Comparison of ENCODE assay signal across 9 mouse cellular contexts in the genomic region with DNA sequence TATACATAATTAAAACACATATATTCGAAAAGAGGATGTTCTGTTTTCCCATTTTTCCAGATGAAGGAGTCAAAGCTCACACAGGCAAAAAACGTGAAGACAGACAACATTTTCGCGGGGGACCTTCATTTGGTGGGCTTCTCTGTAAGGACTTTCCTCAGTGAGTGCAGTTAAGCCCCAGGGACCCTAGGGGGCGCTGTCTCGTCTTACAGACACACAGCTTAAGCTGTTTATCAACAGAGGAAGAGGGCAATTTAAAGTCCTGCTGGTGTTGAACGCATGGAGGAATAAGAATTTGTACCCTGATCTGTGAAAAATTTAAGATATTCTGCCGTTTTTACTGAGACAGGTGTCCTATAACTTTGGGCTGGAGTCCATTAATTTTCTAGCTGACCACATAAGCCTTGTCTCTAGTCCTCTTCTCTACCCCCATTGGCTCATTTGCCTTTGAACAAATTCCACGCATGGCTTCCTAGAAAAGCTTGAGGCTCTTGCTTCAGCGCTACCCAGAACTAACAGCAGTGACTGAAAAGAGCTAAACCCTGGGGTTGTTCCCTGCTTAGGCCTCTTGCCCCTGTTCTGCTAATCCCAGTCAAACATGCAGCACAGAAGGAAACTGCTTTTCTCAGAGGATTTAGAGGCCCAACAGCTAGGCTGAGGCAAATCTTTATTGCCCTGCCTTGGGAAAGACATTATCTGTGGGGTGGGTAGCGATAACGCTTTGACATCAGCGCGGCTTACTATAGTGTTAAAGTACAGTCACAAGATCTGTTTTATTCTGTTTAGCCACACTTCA.
DNase-seq lines count a peak whose midpoint lies in the region; ATAC-seq and TF ChIP-seq lines count a peak whose summit lies in the region.
"Had no signal": no experiment of that assay in that cellular context is flagged by ENCODE, and none has a peak within 500 bp of the region (broad histone marks: within the 10 kb centered on the region; RNA-seq: fewer than 3 reads in every experiment).

No protein-coding gene starts in this region.

- H3K4me1 ChIP-seq in ES-E14 (ENCODE audit: control insufficient read depth in 2 of 2, insufficient read depth in 2 of 2, low read length in 2 of 2, poor library complexity in 1 of 2) = no peaks in the 10 kb centered on the region
- H3K4me1 ChIP-seq in embryonic facial prominence, embryonic 10.5 days = no peaks in the 10 kb centered on the region
- no peaks in the 10 kb centered on the region for H3K4me1 ChIP-seq in lung, embryonic 14.5 days (ENCODE audit: insufficient read depth)

- 74% methylated on average over 14 of the region's 14 CpGs for WGBS in embryonic facial prominence, embryonic 10.5 days
- WGBS in lung, embryonic 14.5 days = 74% methylated on average over 14 of the region's 14 CpGs

- peaks cover 2% of the 10 kb centered on the region; the same call in 1 of the 2 replicates for H3K9me3 ChIP-seq in ES-E14 (ENCODE audit: control insufficient read depth, insufficient read depth, low read depth, low read length)
- H3K9me3 ChIP-seq in embryonic facial prominence, embryonic 10.5 days = peaks cover 3% of the 10 kb centered on the region; the same call in 1 of the 2 replicates
- H3K9me3 ChIP-seq in lung, embryonic 14.5 days (ENCODE audit: low read depth, low read length) = peaks cover 4% of the 10 kb centered on the region; the same call in 1 of the 2 replicates

- no peak overlapping the region for H3K4me3 ChIP-seq in gastrocnemius, adult 2 months
- no peak overlapping the region for H3K4me3 ChIP-seq in ES-E14 (ENCODE audit: insufficient read depth in 1 of 2, low read depth in 1 of 2, low read length in 2 of 2, poor library complexity in 1 of 2, severe bottlenecking in 1 of 2)
- no peak overlapping the region for H3K4me3 ChIP-seq in embryonic facial prominence, embryonic 10.5 days
- H3K4me3 ChIP-seq in lung, embryonic 14.5 days (ENCODE audit: low read depth, low read length) = no peak overlapping the region
- H3K4me3 ChIP-seq: heart, embryonic 13.5 days had no signal

- H3K27ac ChIP-seq in gastrocnemius, adult 2 months = no peak overlapping the region
- no peak overlapping the region for H3K27ac ChIP-seq in ES-E14 (ENCODE audit: insufficient read depth, low read depth, low read length, poor library complexity, severe bottlenecking)
- no peak overlapping the region for H3K27ac ChIP-seq in embryonic facial prominence, embryonic 10.5 days (replicated peaks)
- H3K27ac ChIP-seq in lung, embryonic 14.5 days (ENCODE audit: low read depth) = no peak overlapping the region
- H3K27ac ChIP-seq: heart, embryonic 13.5 days had no signal

- in situ Hi-C loops in ES-E14 (cut with MboI; ENCODE audit: low sequenced_read_pairs in 2 of 2, unreplicated experiment in 2 of 2) = no loop called here

- intact Hi-C loops in gastrocnemius, adult 2 months (cut with DNase I) = no loop called here

- H3K27me3 ChIP-seq in embryonic facial prominence, embryonic 10.5 days (replicated peaks; ENCODE audit: low read depth, poor library complexity, severe bottlenecking) = no peaks in the 10 kb centered on the region
- no peaks in the 10 kb centered on the region for H3K27me3 ChIP-seq in lung, embryonic 14.5 days (ENCODE audit: insufficient read depth, low read length)
- H3K27me3 ChIP-seq: heart, embryonic 13.5 days had no signal

- TF ChIP-seq CTCF in gastrocnemius, adult 2 months (IDR thresholded peaks at IDR 0.05) = peak; percentile 55
- peak; percentile 56 for TF ChIP-seq CTCF in lung, embryonic 14.5 days (IDR thresholded peaks at IDR 0.05; ENCODE audit: low read depth)

- no peaks in the 10 kb centered on the region for H3K36me3 ChIP-seq in ES-E14 (ENCODE audit: control insufficient read depth, insufficient read depth, low read length, poor library complexity, severe bottlenecking)
- no peaks in the 10 kb centered on the region for H3K36me3 ChIP-seq in embryonic facial prominence, embryonic 10.5 days (replicated peaks)
- no peaks in the 10 kb centered on the region for H3K36me3 ChIP-seq in lung, embryonic 14.5 days (ENCODE audit: insufficient read depth)
- H3K36me3 ChIP-seq: heart, embryonic 13.5 days had no signal

- DNase-seq in gastrocnemius, adult 2 months = peak; percentile 24
- no peak for DNase-seq in gastrocnemius, adult 8-10 months (ENCODE audit: low spot score in 2 of 2)
- DNase-seq in ES-E14 (ENCODE audit: low read depth, low spot score) (peak; percentile 17), MN1 (ENCODE audit: low spot score) (no peak)
- DNase-seq in embryonic facial prominence, embryonic 10.5 days (ENCODE audit: low spot score) = peak; percentile 55
- peak; percentile 66 for DNase-seq in lung, embryonic 14.5 days
- DNase-seq in testis, postnatal 14 days (ENCODE audit: low spot score) = peak; percentile 42
- DNase-seq in frontal cortex, postnatal 36 days (ENCODE audit: low spot score in 2 of 2) = no peak

- H3K9ac ChIP-seq in ES-E14 (ENCODE audit: insufficient read depth, low read depth, low read length, poor library complexity, severe bottlenecking) = no peak overlapping the region
- no peak overlapping the region for H3K9ac ChIP-seq in lung, embryonic 14.5 days
- H3K9ac ChIP-seq: heart, embryonic 13.5 days had no signal

- no peak overlapping the region for H3K4me2 ChIP-seq in lung, embryonic 14.5 days
- H3K4me2 ChIP-seq: heart, embryonic 13.5 days had no signal

- no peak for ATAC-seq in lung, embryonic 14.5 days (ENCODE audit: insufficient read depth)

TF ChIP-seq in ES-E14, 5 proteins besides CTCF, POLR2A, EP300 and RAD21:
- TF ChIP-seq ZC3H11A (IDR thresholded peaks at IDR 0.05; ENCODE audit: borderline replicate concordance, low read depth, low read length) (no peak), MAFK (IDR thresholded peaks at IDR 0.05; ENCODE audit: insufficient read depth, low read depth, low read length) (no peak), CHD2 (IDR thresholded peaks at IDR 0.05; ENCODE audit: low read depth, low read length) (no peak), ZNF384 (IDR thresholded peaks at IDR 0.05; ENCODE audit: low read depth, low read length) (no peak)
TF ChIP-seq in ES-E14: peak in this region for 0.

Comparison
In these comparisons a context has a peak if more than half of its experiments do, and no peak if none do; other contexts are left out.
1. DNase-seq: peak in gastrocnemius, adult 2 months (single experiment), ES-E14 (single experiment), embryonic facial prominence, embryonic 10.5 days (single experiment), lung, embryonic 14.5 days (single experiment) and testis, postnatal 14 days (single experiment); none in gastrocnemius, adult 8-10 months (0 of 2), frontal cortex, postnatal 36 days (0 of 2) and MN1 (single experiment).